ENCODE assay signal across 22 mouse cellular contexts in the genomic region with DNA sequence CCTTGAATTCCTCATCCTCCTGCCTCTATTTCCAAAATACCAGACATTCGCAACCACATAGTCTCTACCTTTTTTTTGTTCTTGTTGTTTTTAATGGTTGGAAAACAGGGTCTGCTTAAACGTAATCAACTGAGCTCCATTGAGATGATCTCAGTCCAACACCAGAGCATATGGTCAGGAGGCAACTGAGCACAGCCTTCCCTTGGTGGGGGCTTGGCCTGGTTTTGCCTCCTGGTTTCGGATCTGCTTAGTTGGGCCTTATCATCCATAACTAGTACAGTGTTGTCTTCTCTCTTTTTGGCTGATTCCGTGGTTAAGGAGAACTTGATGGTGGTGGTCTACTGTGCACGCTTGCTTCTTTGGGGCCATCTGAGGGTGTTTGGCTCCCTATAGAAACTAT. TPM values are rescaled to one million over a fixed set of nuclear protein-coding genes. Genes with fewer than 3 reads are reported as not detected.
DNase-seq lines count a peak whose midpoint lies in the region; ATAC-seq and TF ChIP-seq lines count a peak whose summit lies in the region.
"Had no signal": no experiment of that assay in that cellular context is flagged by ENCODE, and none has a peak within 500 bp of the region (broad histone marks: within the 10 kb centered on the region; RNA-seq: fewer than 3 reads in every experiment).

No protein-coding gene starts in this region.

- peak overlapping the region; percentile 51 for H3K4me2 ChIP-seq in myocyte (ENCODE audit: low read depth)
- H3K4me2 ChIP-seq: embryonic facial prominence, embryonic 13.5 days; heart, embryonic 11.5 days; heart, embryonic 15.5 days; hindbrain, embryonic 14.5 days had no signal

- peak overlapping the region; percentile 54; the same call in 1 of the 2 replicates for H3K27ac ChIP-seq in cerebellum, adult 2 months (ENCODE audit: insufficient read depth, low read length)
- H3K27ac ChIP-seq: embryonic facial prominence, embryonic 13.5 days; heart, adult 2 months; heart, embryonic 15.5 days; hindbrain, embryonic 10.5 days; hindbrain, embryonic 14.5 days had no signal

- TF ChIP-seq CTCF in cerebellum, adult 2 months (IDR thresholded peaks at IDR 0.05; ENCODE audit: borderline replicate concordance, insufficient read depth, low read depth, low read length): no peak

- no peak overlapping the region for H3K4me3 ChIP-seq in cerebellum, adult 2 months (replicated peaks; ENCODE audit: insufficient read depth, low read depth, low read length)
- H3K4me3 ChIP-seq in myocyte: no peak overlapping the region
- H3K4me3 ChIP-seq: embryonic facial prominence, embryonic 13.5 days; heart, adult 2 months; heart, embryonic 15.5 days; hindbrain, embryonic 10.5 days had no signal

- H3K4me1 ChIP-seq in cerebellum, adult 2 months (ENCODE audit: control insufficient read depth, insufficient read depth, low read length): peaks cover 9% of the 10 kb centered on the region; the same call in 1 of the 2 replicates
- H3K4me1 ChIP-seq: hindbrain, embryonic 10.5 days had no signal

- no peak for TF ChIP-seq POLR2A in cerebellum, adult 2 months (IDR thresholded peaks at IDR 0.05; ENCODE audit: borderline replicate concordance, insufficient read depth, low read length)
- no peak for TF ChIP-seq POLR2A in myocyte (IDR thresholded peaks at IDR 0.05; ENCODE audit: insufficient read length, low read depth)

- DNase-seq in cerebellum, adult 2 months: peak; percentile 35 to 60
- DNase-seq in cerebellum, postnatal 4 days (ENCODE audit: low spot score in 2 of 2): no peak
- DNase-seq in brain, adult 2 months (ENCODE audit: low read depth, low spot score): peak; percentile 26
- DNase-seq in cerebellum, adult 9-11 months: peak; percentile 37
- DNase-seq in layer of hippocampus, postnatal 10 days (ENCODE audit: low spot score in 2 of 2): no peak
- DNase-seq: adrenal gland, postnatal 10 days; heart, adult 2 months had no signal

- no peak for ATAC-seq in CD4-positive, CD25-positive, alpha-beta regulatory T cell, adult 4 months
- ATAC-seq: forebrain, embryonic 14.5 days; intestine, postnatal 0 days had no signal

- H3ac ChIP-seq in myocyte (ENCODE audit: control insufficient read depth, insufficient read length): no peak overlapping the region

- peaks cover 19% of the 10 kb centered on the region for H3K36me3 ChIP-seq in myocyte (ENCODE audit: control insufficient read depth, insufficient read depth)

- peaks cover 100% of the 10 kb centered on the region for H3K79me2 ChIP-seq in myocyte (ENCODE audit: control insufficient read depth, insufficient read depth)

- 43% methylated on average over 5 of the region's 5 CpGs for WGBS in cerebellum, adult 2 months

- H3K27me3 ChIP-seq in cerebellum, adult 2 months (ENCODE audit: control insufficient read depth, insufficient read depth, low read length): no peaks in the 10 kb centered on the region
- no peaks in the 10 kb centered on the region for H3K27me3 ChIP-seq in myocyte (ENCODE audit: control insufficient read depth, insufficient read depth, insufficient read length)
- H3K27me3 ChIP-seq: embryonic facial prominence, embryonic 13.5 days; heart, embryonic 15.5 days had no signal

TF ChIP-seq in myocyte, 11 proteins besides CTCF, POLR2A, EP300 and RAD21:
- TF ChIP-seq POLR2AphosphoS2 (IDR thresholded peaks at IDR 0.05; ENCODE audit: insufficient read length, low read depth) (no peak), SRF (IDR thresholded peaks at IDR 0.05; ENCODE audit: control insufficient read depth, insufficient read length, low read depth) (no peak), TCF3 (IDR thresholded peaks at IDR 0.05; ENCODE audit: insufficient read length, low read depth) (no peak), REST (IDR thresholded peaks at IDR 0.05; ENCODE audit: insufficient read depth, insufficient read length) (no peak)

RNA-seq across cellular contexts. Expression of gene Ppp2ca, which starts 10.3 kb away (rescaled TPM):
- 112 and 113 TPM in 2 replicates for polyA plus RNA-seq in cerebellum, adult 2 months (2012; rRNA removed)
- polyA plus RNA-seq in myocyte (2012; fragmentation: generic; extraction: Trizol): 56.4 TPM
- 10 to 100 TPM in 1 of 2 experiments, 1 to 10 TPM in 1; 9.5 to 14.3 TPM for polyA plus RNA-seq in CD4-positive, CD25-positive, alpha-beta regulatory T cell, adult 4 months (2017; shearing (Covaris generic))
- total RNA-seq in layer of hippocampus, postnatal 10 days (2021): 100 to 1,000 TPM; 139 to 140 TPM

RNA-seq across cellular contexts. Expression of gene Olfr1373, which starts 36.5 kb away (rescaled TPM):
- not detected in 2 replicates for polyA plus RNA-seq in cerebellum, adult 2 months (2012; rRNA removed)
- polyA plus RNA-seq in myocyte (2012; fragmentation: generic; extraction: Trizol): not detected
- not detected for polyA plus RNA-seq in CD4-positive, CD25-positive, alpha-beta regulatory T cell, adult 4 months (2017; shearing (Covaris generic))
- total RNA-seq in layer of hippocampus, postnatal 10 days (2021): not detected
- total RNA-seq: adrenal gland, postnatal 10 days; adrenal gland, postnatal 4 days; gastrocnemius, adult 8-10 months; gastrocnemius, postnatal 4 days; heart, adult 2 months; heart, postnatal 25 days; MEL had no signal
- polyA plus RNA-seq: embryonic facial prominence, embryonic 13.5 days; forebrain, embryonic 14.5 days; heart, adult 2 months; heart, embryonic 11.5 days; heart, embryonic 15.5 days; hindbrain, embryonic 10.5 days; hindbrain, embryonic 14.5 days; intestine, postnatal 0 days; kidney, embryonic 16.5 days had no signal

Comparison
In these comparisons a context has a peak if more than half of its experiments do, and no peak if none do; other contexts are left out.
1. DNase-seq: peak in cerebellum, adult 2 months (2 of 2), brain, adult 2 months (single experiment) and cerebellum, adult 9-11 months (single experiment); none in cerebellum, postnatal 4 days (0 of 2) and layer of hippocampus, postnatal 10 days (0 of 2).